Mouse (Mus musculus) forebrain, embryonic 15.5 days (tissue): Measurements from ENCODE around the gene Vmn1r4. TPM values are rescaled to one million over a fixed set of nuclear protein-coding genes. Genes with fewer than 3 reads are reported as not detected.
A peak's percentile ranks its signal among the peaks of the same experiment; 100 is the strongest.

Source experiments
- ATAC-seq: fragments of 200-750 bp; cut with Nextera tagmentation; replicated peaks from 2 replicates; pipeline ENCODE4 v1.8.0; 2017; ENCODE audit warnings: mild to moderate bottlenecking, moderate TSS enrichment, moderate library complexity
- H3K27ac ChIP-seq: fragments of 300-500 bp; sonication (generic); replicated peaks from 2 replicates; pipeline ENCODE4 v1.5.1; 2015; ENCODE audit warnings: mild to moderate bottlenecking, inconsistent platforms
- H3K27me3 ChIP-seq: fragments of 300-500 bp; sonication (generic); 2 replicates; pipeline ENCODE4 v1.6.1; 2015; ENCODE audit warnings: inconsistent platforms
- H3K36me3 ChIP-seq: fragments of 300-500 bp; sonication (generic); 2 replicates; pipeline ENCODE4 v1.6.1; 2015; ENCODE audit warnings: mild to moderate bottlenecking, inconsistent platforms
- H3K4me1 ChIP-seq: fragments of 300-500 bp; sonication (generic); 2 replicates; pipeline ENCODE4 v1.6.1; 2015; ENCODE audit warnings: inconsistent platforms
- H3K4me2 ChIP-seq: fragments of 300-500 bp; sonication (generic); replicated peaks from 2 replicates; pipeline ENCODE4 v1.6.1; 2015; ENCODE audit warnings: mild to moderate bottlenecking, inconsistent platforms
- H3K4me3 ChIP-seq: fragments of 300-500 bp; sonication (generic); 2 replicates; pipeline ENCODE4 v1.5.1; 2015; ENCODE audit warnings: mild to moderate bottlenecking, inconsistent platforms
- H3K9ac ChIP-seq: fragments of 300-500 bp; sonication (generic); replicated peaks from 2 replicates; pipeline ENCODE4 v1.6.1; 2015; ENCODE audit warnings: mild to moderate bottlenecking, inconsistent platforms
- H3K9me3 ChIP-seq: fragments of 300-500 bp; sonication (generic); 2 replicates; pipeline ENCODE4 v1.6.1; 2016; ENCODE audit warnings: inconsistent platforms
- WGBS: fragments of 180-500 bp; shearing (Covaris S2); methylation state at CpG from one replicate; pipeline ENCODE4 v1.1.7; 2015; ENCODE audit warnings: mixed read lengths; 5-methylcytosine and 5-hydroxymethylcytosine counted together
- polyA plus RNA-seq: library from polyadenylated mRNA; unstranded; fragments of >200 nt; fragmentation: Nextera tagmentation; extraction: Ambion mirVana; gene quantifications from 2 replicates; pipeline ENCODE4 v1.2.1, GENCODE M21; 2015

Vmn1r4 gene
- polyA plus RNA-seq, 1 experiment from 2014 or later, result 0.29 TPM

GRCm38 (mm10) chr6:56919330-56920044 is 4.3 kb upstream of the Vmn1r4 start:
- Histone ChIP-seq H3K27ac (no peak overlapping the region), H3K27me3 (no peaks in the 10 kb centered on the region), H3K4me2 (no peak overlapping the region), H3K36me3 (no peaks in the 10 kb centered on the region), H3K9ac (no peak overlapping the region), H3K9me3 (no peaks in the 10 kb centered on the region), H3K4me1 (peaks cover 21% of the 10 kb centered on the region), H3K4me3 (no peak overlapping the region)
- no peak for ATAC-seq
- WGBS, result 89% methylated on average over 7 of the region's 7 CpGs

- H3K9ac ChIP-seq, result no peak overlapping the region
- no peaks in the 10 kb centered on the region for H3K9me3 ChIP-seq
- H3K27me3 ChIP-seq, result no peaks in the 10 kb centered on the region
- no peak overlapping the region for H3K27ac ChIP-seq
- no peak overlapping the region for H3K4me3 ChIP-seq
- H3K4me2 ChIP-seq, result no peak overlapping the region
- peaks cover 25% of the 10 kb centered on the region for H3K4me1 ChIP-seq
- ATAC-seq, result no peak
- WGBS, result 87% methylated on average over 12 of the region's 12 CpGs
- H3K36me3 ChIP-seq, result no peaks in the 10 kb centered on the region
Observed at GRCm38 (mm10) chr6:56920222-56921092, 3.4 kb upstream of the Vmn1r4 start.

- ATAC-seq, result no peak
- H3K4me3 ChIP-seq, result peak overlapping the region; percentile 65
- H3K27ac ChIP-seq, result peak overlapping the region; percentile 89
- under 1% methylated on average over 25 of the region's 25 CpGs for WGBS
- peak overlapping the region; percentile 79 for H3K9ac ChIP-seq
- no peaks in the 10 kb centered on the region for H3K36me3 ChIP-seq
- no peaks in the 10 kb centered on the region for H3K27me3 ChIP-seq
- peaks cover 22% of the 10 kb centered on the region for H3K4me1 ChIP-seq
- H3K9me3 ChIP-seq, result no peaks in the 10 kb centered on the region
- peak overlapping the region; percentile 52 for H3K4me2 ChIP-seq
Observed at GRCm38 (mm10) chr6:56923331-56923725, 487 bp upstream of the Vmn1r4 start.

DNA sequence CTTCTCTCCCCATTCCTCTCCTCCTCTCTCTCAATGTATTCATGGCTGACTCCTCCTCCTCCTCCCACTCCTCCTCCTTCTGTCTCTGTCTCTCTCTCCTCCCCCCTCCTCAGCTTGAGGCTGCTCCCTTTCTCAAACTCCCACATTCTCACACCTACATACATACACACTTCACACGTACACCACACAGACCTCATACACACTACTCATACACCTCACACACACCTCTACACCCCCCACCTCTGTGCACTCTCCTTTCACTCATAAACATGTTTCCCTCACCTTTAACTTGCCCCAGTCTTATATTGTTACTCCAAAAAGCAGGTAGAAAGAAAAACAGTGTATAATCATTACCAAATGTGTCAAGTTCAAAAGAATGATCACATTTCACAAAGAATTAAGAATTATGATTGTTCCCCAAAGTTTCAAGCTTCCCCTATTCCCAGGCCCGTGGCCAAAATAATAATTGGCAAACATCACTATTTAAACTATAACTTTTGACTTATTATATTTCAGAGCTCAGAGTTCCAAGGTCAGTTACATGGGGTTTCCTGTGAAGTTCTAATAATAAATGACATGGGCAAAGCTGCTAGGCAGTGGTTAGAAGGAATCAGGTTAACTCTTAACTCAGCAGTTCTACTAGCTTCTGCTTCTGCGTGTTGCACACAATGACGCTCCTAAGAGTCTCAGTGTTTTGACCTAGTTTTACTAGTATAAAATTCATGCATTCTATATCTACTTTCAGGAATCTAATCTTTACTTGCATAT is 8.0 kb downstream of the Vmn1r4 start:
- H3K4me1 ChIP-seq, result no peaks in the 10 kb centered on the region
- H3K27me3 ChIP-seq, result no peaks in the 10 kb centered on the region
- H3K9ac ChIP-seq, result no peak overlapping the region
- no peak for ATAC-seq
- no peak overlapping the region for H3K4me3 ChIP-seq
- H3K4me2 ChIP-seq, result no peak overlapping the region
- no peaks in the 10 kb centered on the region for H3K9me3 ChIP-seq
- no peaks in the 10 kb centered on the region for H3K36me3 ChIP-seq
- 75% methylated on average over 4 of the region's 4 CpGs for WGBS
- H3K27ac ChIP-seq, result no peak overlapping the region

DNA sequence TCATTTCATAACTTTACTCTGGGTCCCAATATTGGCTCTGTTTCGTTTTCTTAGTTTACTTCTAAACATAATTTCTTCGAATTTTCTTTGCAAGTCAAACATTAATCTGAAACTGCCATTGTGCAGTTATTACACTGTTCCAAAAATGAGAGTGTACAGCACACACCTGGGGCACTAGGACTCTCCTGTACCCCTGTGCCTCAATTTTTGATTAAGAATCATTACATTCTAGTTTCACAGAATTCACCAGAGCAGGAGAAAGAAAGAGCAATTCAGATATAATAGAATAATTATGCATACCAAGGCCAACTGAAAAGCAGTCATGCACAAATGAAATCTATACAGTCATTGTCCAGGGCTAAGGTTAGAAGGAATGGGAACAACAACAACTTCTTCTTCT is 8.6 kb downstream of the Vmn1r4 start:
- H3K36me3 ChIP-seq, result no peaks in the 10 kb centered on the region
- no peak overlapping the region for H3K4me3 ChIP-seq
- H3K27ac ChIP-seq, result no peak overlapping the region
- no peaks in the 10 kb centered on the region for H3K27me3 ChIP-seq
- no peak overlapping the region for H3K9ac ChIP-seq
- no peaks in the 10 kb centered on the region for H3K9me3 ChIP-seq
- no peak for ATAC-seq
- WGBS, result 73% methylated on average over 2 of the region's 2 CpGs
- no peaks in the 10 kb centered on the region for H3K4me1 ChIP-seq
- no peak overlapping the region for H3K4me2 ChIP-seq

GRCm38 (mm10) chr6:56934366-56934765 is 10.6 kb downstream of the Vmn1r4 start:
- Histone ChIP-seq H3K36me3 (no peaks in the 10 kb centered on the region), H3K4me3 (no peak overlapping the region), H3K9ac (no peak overlapping the region), H3K27me3 (no peaks in the 10 kb centered on the region), H3K27ac (no peak overlapping the region), H3K4me2 (no peak overlapping the region), H3K9me3 (no peaks in the 10 kb centered on the region), H3K4me1 (no peaks in the 10 kb centered on the region)
- 90% methylated on average over 4 of the region's 4 CpGs for WGBS
- ATAC-seq, result no peak

- Histone ChIP-seq H3K27ac (no peak overlapping the region), H3K9ac (no peak overlapping the region), H3K4me3 (no peak overlapping the region), H3K9me3 (no peaks in the 10 kb centered on the region), H3K27me3 (no peaks in the 10 kb centered on the region), H3K4me1 (no peaks in the 10 kb centered on the region), H3K36me3 (no peaks in the 10 kb centered on the region), H3K4me2 (no peak overlapping the region)
- WGBS, result 74% methylated on average over 5 of the region's 5 CpGs
- no peak for ATAC-seq
Observed at GRCm38 (mm10) chr6:56956436-56956835, 32.6 kb downstream of the Vmn1r4 start.

DNA sequence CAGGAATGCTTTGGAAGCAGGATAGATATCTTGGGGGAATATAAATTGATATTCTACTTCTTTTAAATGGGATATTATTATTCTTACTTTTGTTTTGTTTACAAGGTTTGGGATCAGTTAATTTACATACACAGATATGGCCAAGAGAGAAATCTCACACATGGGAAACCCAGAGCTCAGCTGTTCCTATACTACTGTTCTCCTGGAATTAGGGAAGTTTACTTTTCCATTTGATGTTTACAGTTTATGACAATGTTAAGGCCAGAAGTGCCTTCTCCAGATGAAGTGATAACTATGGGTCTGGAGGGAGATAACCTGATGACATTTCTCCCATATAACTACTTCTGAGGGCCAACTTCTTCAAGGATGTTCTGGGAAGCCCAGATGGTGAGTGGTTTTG is 46.2 kb downstream of the Vmn1r4 start, which contains the start of gene Vmn1r5:
Vmn1r5 (plus strand) TSS at position 301 of the 400 bp plus-strand sequence.
- Histone ChIP-seq H3K27me3 (no peaks in the 10 kb centered on the region), H3K36me3 (no peaks in the 10 kb centered on the region), H3K4me3 (no peak within 1 kb of the TSS), H3K4me1 (no peaks in the 10 kb centered on the region), H3K27ac (no peak within 1 kb of the TSS), H3K9me3 (no peaks in the 10 kb centered on the region), H3K9ac (no peak within 1 kb of the TSS), H3K4me2 (no peak within 1 kb of the TSS)
- no peak for ATAC-seq

- 87% methylated on average over 2 of the region's 2 CpGs for WGBS
- no peaks in the 10 kb centered on the region for H3K9me3 ChIP-seq
- no peak within 1 kb of the TSS for H3K4me2 ChIP-seq
- no peaks in the 10 kb centered on the region for H3K36me3 ChIP-seq
- no peak for ATAC-seq
- no peak within 1 kb of the TSS for H3K4me3 ChIP-seq
- no peaks in the 10 kb centered on the region for H3K27me3 ChIP-seq
- H3K27ac ChIP-seq, result no peak within 1 kb of the TSS
- no peak within 1 kb of the TSS for H3K9ac ChIP-seq
- no peaks in the 10 kb centered on the region for H3K4me1 ChIP-seq
Observed at GRCm38 (mm10) chr6:56996943-56997342, 73.1 kb downstream of the Vmn1r4 start, which contains the start of gene Vmn1r6. Gene Vmn1r6, plus strand, starts transcription at chr6:56997243.

Other genes with a start within 250 kb of the Vmn1r4 start
- gene Lsm5, start 219.3 kb upstream of the Vmn1r4 start, polyA plus RNA-seq, result 95.2 and 109 TPM in 2 replicates
- 39.0 and 39.2 TPM in 2 replicates for gene Avl9, start 209.1 kb upstream of the Vmn1r4 start, polyA plus RNA-seq
- 36.4 and 37.9 TPM in 2 replicates for gene Kbtbd2, start 126.2 kb upstream of the Vmn1r4 start, polyA plus RNA-seq
- gene Fkbp9, start 92.0 kb upstream of the Vmn1r4 start, polyA plus RNA-seq, result 27.7 and 30.6 TPM in 2 replicates
- 150 and 159 TPM in 2 replicates for gene Nt5c3, start 83 bp upstream of the Vmn1r4 start, polyA plus RNA-seq
- gene Vmn1r5, start 46.3 kb downstream of the Vmn1r4 start, polyA plus RNA-seq, result not detected in 2 replicates
- not detected in 2 replicates for gene Vmn1r6, start 73.2 kb downstream of the Vmn1r4 start, polyA plus RNA-seq
- not detected in 2 replicates for gene Vmn1r7, start 101.3 kb downstream of the Vmn1r4 start, polyA plus RNA-seq
- gene Vmn1r8, start 108.3 kb downstream of the Vmn1r4 start, polyA plus RNA-seq, result not detected in 2 replicates
- gene Vmn1r9, start 142.8 kb downstream of the Vmn1r4 start, polyA plus RNA-seq, result not detected in 2 replicates
- not detected in 2 replicates for gene Vmn1r10, start 185.4 kb downstream of the Vmn1r4 start, polyA plus RNA-seq
- not detected in 2 replicates for gene Vmn1r11, start 209.4 kb downstream of the Vmn1r4 start, polyA plus RNA-seq
- not detected in 2 replicates for gene Vmn1r12, start 232.9 kb downstream of the Vmn1r4 start, polyA plus RNA-seq